Mouse (Mus musculus): ENCODE results near the gene Pfdn6. TPM values are rescaled to one million over a fixed set of nuclear protein-coding genes. Genes with fewer than 3 reads are reported as not detected.
"Not testable (repeated sequence)": the region's sequence is repeated elsewhere in the genome, so short reads cannot be mapped to it uniquely, and the experiment has no call there.

Gene Pfdn6
- total RNA-seq, 2 experiments from 2014 or later, result 149 to 226 TPM

DNA sequence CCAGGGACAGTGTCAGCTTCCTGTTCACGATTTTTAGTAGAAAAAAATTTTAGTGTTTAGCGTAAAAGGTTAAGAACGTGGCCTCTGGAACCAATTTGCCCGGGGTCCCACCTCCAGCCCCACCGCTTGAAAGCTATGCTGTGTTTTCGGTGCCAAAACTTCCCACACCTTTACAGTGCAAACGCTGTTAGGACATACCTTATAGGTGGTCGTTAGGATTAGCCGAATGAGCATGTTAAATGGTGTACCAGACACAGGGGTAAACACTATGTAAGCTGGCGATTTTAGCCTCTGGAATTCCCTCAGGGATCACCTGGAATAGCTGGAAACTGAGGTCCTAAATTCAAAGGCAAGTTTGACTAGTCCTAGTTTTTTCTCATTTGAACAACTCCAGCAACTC, 16.2 kb upstream of the Pfdn6 start:
- ATAC-seq (replicated peaks; ENCODE audit: poor library complexity, severe bottlenecking), result no peak

DNA sequence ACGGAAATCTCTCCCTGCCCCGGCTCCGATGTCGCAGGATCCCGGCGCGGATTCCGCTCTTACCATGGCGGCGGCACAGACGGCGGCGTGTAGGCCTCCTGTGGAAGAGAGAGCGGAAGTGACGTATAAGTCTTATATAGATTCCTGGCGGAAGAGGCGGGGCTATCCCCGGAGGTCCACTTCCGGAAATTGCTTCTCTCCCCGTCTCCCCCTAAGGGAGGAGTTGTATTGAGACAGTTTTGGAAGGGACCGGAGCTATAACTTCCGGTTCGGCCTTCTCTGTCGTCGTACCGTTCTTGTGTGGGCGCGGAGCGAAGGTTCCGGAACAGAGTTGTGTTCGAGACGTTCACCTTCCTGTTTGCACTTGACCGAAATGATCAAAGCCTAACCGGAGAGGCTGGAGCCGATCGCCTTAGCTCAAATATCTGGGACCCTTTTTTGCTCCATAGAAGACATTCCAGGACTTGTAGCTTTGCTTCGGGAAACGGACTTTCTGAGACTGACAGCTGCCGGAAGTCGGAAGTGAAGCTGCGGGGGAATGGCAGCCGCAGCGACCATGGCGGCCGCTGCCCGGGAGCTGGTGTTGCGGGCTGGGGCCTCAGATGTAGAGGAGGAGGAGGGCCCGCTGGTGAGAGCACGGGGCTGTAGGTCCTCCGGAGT, 15.5 kb upstream of the Pfdn6 start, which contains the start of the genes Vps52 and Rps18:
TSS of gene Vps52 (plus strand) at position 258 of the 660 bp plus-strand sequence.
TSS of gene Rps18 (minus strand) at position 447 of the 660 bp plus-strand sequence.
- ATAC-seq (replicated peaks; ENCODE audit: poor library complexity, severe bottlenecking), result peak; percentile 72

DNA sequence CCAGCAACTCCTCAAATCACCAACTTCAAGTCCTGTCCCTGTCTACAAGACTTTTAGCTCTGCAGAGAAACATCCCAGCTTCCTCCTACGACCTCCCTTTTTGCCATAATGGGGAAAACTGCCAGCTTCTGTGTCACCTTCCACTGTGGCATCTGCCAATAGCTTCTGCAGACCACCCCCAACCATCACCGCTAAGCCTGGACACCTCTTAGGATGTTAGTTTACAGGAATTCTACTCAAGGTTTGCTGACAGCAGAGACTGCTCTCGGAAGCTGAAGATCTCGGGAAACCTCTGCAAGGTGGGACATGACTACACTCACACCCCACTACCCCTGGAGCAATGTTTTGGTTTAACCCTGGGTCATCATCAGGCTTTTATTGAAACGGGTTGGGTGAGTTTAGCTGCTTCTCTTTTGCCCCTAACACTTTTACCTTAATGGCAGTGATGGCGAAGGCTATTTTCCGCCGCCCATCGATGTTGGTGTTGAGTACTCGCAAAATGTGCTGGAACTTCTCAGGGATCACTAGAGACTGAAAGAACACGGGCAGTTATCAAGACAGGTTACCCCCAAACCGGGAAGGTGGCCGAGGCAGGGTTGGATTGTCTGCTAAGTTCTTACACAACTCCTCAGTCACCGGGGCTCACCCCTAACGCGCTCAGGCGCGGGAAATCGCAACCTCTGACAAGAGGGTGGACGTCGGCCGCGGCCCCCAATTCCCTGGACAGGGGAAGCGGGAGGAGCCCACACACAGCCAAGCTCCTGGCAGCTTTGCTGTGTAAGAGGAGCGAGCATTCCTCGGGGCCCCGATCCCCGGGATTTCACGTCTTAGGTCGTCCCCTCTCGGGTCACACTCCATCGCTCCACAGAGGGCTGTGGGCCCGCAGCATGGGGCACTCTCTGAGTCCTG, 14.8 kb upstream of the Pfdn6 start:
- ATAC-seq (replicated peaks; ENCODE audit: poor library complexity, severe bottlenecking), result peak; percentile 16

DNA sequence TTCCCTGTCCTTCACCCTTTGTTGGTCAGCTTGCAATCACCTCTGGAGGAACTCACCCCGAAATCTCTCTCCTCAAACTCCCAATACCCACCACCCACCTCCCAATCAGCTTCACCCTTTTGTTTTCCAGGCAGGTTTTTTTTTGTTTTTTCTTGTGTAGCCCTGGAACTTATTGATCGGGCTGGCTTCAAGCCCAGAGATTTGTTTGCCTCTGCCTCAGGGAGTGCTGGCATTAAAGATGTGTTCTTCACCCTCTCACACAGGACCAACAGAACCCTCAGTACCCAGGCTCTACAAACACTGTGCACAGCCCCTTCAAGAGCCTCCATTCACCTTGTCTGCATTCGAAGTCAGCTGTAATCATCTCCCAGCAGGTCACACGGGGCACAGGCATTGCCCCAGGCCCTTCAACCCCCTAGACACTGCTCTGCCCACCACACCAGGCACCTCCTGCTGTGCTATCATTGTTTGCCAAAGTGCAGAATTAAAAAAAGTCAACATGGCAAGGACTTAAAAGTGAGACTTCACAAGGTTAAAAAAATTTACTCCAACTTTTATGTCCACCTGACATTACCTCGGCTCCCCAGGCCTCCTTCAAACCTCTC, 13.9 kb upstream of the Pfdn6 start:
- ATAC-seq (replicated peaks; ENCODE audit: poor library complexity, severe bottlenecking), result no peak

DNA sequence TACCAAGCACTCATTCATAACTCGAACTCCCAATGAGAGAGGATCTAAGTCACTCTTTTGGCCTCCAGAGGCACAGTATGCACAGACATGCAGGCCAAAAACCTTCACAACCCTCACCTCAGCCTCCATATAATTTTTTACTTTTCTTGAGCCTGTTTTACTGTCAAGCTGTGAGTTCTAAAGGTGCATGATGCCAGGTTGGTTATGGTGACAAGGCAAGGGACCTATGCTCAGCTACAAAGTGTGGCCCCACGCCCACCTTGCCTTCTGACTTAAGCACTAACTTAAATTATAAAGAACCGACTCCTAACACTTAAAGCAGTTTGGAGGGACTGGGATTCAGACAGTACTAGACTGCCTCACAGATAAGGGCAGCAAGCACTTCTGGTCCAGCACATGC, 13.2 kb upstream of the Pfdn6 start:
- no peak for ATAC-seq (replicated peaks; ENCODE audit: poor library complexity, severe bottlenecking)

DNA sequence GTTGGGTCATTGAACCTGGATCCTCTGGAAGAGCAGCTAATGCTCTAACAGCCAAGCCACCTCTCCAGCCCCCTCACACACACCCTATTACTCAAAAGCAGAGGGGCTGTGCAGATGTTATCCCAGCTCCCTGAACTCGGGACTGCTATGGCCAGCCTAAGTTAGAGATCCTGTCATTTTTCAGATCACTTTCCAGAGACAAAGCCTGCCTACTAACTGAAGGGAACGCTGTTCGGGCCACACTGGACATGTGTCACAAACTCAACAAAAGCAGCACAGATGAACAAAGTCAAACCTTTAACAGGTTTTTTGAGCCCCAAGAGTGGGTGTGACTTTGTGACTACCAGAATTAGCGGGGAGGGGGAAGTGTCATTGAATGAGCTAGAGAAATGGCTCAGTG, 12.7 kb upstream of the Pfdn6 start:
- no peak for ATAC-seq (replicated peaks; ENCODE audit: poor library complexity, severe bottlenecking)

DNA sequence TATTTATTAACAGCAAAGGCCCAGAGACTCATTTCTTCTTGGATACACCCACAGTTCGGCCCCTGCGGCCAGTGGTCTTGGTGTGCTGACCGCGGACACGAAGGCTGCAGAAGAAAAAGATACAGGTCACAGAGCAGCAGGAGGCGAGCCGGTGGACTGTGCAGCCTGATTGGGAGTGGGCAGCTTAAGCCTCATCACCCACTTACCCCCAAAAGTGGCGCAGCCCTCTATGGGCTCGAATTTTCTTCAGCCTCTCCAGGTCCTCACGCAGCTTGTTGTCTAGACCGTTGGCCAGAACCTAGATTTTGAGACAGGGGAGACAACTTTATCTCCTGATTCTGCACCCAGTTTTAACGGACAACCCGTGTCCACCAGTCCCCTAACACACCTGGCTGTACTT, 11.9 kb upstream of the Pfdn6 start:
- not testable (repeated sequence) for ATAC-seq (replicated peaks; ENCODE audit: poor library complexity, severe bottlenecking)

DNA sequence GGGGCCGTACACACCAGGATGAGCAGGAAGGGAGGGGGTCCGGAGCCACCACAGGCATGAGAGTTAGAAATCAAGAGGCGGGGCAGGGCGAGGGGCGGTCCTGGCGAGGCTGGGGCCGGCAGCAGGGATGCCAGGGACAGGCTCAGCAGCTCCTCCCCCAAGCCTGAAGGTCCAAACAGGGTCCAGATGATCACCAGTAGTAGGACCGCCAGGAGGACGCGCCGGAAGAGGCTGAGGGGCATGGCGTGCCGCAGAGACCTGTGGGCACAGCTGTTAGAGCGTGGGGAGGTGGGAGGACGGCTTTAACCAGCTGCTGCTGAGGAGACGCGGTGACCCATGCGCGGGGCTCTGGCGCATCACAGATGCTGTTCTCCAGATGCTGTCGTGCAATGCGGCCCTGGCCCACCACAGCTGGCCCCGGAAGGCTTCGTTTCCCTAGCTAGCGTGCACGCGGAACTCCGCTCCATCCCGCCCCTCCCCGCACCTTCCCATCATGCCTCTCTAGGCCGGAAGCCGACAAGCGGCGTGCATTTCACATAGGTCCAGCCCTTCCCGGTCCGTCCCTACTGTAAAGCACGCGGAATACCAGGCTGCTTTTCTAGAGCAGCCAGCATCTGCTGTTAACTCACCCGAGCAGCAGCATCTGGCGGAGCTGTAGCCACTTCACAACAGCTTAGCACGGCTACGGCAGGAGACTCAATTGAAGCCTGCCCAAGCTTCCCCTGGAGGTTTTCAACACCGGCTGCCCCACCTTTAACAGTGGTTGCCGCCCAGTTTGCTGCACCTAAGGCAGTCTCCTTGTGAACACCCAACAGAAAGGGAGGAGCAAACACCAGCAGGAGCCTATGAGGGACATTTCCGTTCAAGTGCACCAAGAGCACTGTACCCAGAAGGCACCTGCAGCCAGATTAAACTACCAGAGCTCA, 11.1 kb upstream of the Pfdn6 start, which contains the start of gene B3galt4:
TSS of gene B3galt4 (minus strand) at position 468 of the 926 bp plus-strand sequence.
- peak; percentile 45 for ATAC-seq (replicated peaks; ENCODE audit: poor library complexity, severe bottlenecking)

DNA sequence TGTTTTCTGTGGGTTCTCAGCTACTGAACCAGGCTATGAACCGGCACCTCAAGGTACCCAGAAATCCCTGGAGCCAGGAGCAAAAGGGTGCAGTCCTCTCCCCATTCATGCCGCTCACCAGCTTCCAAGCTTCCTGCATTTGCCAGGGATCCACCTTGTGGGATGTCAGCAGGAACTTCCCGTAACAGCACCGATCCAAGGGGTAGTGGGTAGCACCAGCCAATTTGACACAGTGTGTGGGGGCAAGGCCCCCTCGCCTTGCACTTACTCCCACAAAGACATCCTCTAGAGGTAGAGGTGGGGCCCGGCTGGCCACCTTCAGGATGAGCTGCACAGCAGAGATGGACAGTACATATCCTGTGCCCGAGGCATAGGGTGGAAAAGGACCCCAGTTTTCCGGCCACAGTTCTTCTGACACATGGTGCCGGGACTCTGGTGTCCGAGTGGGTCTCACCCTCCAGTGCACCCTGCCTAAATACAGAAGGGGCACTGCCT, 10.0 kb upstream of the Pfdn6 start:
- no peak for ATAC-seq (replicated peaks; ENCODE audit: poor library complexity, severe bottlenecking)

DNA sequence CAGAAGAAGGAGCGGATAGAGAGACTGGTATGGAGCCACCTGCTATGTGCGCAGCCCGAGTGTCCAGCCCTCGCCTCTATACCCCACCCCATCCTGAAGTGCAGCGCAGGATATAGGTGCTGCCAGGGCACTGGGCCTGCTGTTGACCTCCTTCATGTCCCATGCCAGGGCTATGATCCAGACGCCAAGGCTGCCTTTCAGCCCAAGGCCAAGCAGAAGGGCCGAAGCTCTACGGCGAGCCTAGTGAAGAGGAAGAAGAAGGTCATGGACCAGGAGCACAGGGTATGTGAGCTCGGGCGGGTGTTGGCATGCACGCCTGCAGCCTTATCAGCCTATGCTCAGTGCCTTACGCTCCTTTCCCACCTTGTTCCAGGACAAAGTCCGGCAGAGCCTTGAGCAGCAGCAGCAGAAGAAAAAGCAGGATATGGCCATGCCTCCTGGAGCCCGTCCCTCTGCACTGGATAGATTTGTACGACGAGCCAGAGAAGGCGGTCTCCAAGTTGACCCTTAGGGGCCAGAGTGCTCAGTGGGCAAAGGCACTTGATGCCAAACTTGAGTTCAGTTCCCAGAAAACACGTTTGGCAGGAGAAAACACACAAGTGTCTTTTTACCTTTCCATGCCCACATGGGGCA, 8.9 kb upstream of the Pfdn6 start:
- ATAC-seq (replicated peaks; ENCODE audit: poor library complexity, severe bottlenecking), result no peak

DNA sequence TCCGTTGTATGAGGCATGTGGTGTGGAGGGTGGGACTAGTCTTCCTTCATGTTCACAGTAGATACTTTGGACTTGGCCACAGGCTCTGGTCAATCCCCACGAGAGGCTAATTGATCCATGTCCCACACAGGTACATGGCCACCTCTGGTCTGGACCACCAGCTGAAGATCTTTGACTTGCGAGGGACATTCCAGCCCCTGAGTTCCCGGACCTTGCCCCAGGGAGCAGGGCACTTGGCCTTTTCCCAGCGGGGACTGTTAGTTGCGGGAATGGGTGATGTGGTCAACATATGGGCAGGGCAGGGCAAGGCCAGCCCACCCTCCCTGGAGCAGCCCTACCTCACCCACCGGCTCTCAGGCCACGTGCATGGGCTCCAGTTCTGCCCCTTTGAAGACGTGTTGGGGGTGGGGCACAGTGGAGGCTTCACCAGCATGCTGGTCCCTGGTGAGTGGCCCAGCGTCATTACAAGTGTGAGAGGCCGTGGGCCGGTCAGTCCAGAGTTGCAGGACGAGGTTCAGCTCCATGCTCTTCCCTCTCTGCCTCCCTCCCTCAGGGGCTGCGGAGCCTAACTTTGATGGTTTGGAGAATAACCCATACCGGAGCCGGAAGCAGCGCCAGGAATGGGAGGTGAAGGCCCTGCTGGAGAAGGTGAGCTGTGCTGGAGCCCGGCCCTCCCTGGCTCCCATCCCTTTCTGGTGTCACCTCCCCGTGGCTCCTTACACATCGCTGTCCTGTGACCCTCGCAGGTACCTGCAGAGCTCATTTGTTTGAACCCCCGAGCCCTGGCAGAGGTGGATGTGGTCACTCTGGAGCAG, 8.2 kb upstream of the Pfdn6 start:
- ATAC-seq (replicated peaks; ENCODE audit: poor library complexity, severe bottlenecking), result no peak

DNA sequence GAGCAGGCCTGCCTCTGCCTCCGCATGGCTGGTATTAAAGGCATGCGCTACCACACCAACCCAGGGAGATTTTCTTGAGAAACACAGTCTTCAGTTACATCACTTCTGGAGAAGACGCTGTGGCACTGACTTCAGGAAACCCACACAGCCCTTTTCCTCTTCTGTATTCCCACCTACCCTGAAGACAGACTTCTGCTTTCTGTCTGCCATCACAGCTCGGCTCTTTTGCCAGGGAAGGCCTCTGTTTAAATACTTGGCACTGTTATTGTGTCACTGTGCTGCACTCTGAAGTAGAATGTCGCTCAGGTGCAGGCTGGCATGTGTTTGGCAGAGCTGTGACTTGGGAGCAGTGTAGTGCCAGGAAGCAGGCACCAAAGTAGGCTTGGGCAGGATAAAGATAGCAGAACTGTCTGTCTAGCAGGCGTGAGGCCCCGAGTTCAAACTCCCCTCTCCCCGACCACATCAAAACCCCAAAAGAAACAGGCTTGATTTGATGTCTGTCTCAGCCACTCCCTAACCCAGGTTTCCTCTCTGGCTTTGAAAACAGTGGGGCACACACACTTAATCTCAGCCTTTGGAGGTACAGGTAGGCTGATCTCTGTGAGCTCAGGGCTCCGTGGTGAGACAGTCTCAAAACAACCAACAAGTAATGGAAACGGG, 7.4 kb upstream of the Pfdn6 start:
- peak; percentile 70 for ATAC-seq (replicated peaks; ENCODE audit: poor library complexity, severe bottlenecking)

DNA sequence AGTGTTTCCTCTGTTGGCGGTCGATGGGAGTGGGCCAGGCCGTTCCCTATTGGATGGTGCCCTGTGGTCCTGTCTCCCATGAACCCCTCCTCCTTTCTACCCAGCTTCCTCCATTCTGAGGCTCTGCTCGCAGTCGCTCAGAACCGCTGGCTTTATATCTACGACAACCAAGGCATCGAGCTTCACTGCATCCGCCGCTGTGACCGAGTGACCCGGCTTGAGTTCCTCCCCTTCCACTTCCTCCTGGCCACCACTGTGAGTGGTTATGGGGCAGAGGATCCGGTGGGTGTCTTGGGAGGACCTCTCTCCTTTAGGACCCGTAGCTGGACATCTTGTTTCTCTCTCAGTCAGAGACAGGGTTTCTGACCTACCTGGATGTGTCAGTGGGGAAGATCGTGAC, 3.3 kb upstream of the Pfdn6 start:
- no peak for ATAC-seq (replicated peaks; ENCODE audit: poor library complexity, severe bottlenecking)

DNA sequence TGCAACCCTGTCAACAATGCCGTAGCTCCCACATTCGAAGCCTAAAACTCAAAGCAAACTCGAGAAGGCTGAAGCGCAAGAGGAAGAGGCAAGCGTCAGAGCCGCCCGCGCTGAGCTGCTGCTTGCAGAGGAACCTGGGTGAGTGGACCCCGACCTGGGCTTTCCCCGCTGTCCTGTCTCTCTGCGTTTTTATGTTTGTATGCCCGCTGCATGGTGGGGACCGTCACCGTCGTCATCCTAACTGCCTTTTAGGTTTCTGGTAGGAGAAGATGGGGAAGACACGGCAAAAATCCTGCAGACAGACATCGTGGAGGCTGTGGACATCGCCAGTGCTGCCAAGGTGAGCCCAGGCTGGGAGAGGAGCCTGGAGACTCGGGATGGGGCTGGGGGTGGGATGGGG, 1.2 kb upstream of the Pfdn6 start:
- no peak for ATAC-seq (replicated peaks; ENCODE audit: poor library complexity, severe bottlenecking)

DNA sequence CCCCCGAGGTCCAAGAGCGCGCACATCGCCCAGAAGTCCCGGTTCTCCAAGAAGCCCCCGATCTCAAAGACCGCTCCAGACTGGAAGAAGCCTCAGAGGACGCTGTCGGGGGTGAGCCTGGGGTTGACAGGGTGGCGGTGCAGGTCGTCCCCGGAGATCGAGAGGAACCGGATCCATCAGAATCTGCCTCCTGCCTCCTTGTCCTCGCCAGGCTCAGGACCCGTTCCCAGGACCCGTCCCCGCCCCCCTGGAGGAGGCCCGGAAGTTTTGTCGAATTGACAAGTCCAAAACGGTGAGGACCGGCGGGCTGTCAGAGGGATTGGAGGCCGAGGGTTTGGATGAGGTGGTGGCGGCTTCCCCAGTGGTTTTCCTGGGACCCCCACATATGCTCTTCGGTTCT, 838 bp upstream of the Pfdn6 start:
- peak; percentile 28 for ATAC-seq (replicated peaks; ENCODE audit: poor library complexity, severe bottlenecking)

DNA sequence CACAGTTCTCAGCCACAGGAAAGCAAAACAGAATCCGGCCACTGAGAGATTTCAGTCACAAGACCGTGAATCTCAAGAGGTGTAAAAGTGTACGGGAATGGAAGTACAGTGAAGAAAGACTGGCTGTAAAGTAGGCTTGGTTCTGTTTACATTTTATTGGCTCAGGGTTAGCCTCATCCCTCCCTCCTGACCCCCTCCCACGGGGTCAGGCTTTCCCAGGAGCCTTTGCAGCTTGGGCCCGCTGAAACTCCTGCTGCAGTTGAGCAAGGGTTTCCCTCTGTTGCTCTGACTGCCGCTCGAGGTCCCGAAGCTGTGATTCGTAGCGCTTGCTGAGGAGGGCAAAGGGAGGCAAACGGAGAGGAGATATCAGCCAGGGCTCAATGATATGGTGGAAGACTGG, 1.4 kb downstream of the Pfdn6 start:
- no peak for ATAC-seq (replicated peaks; ENCODE audit: poor library complexity, severe bottlenecking)

DNA sequence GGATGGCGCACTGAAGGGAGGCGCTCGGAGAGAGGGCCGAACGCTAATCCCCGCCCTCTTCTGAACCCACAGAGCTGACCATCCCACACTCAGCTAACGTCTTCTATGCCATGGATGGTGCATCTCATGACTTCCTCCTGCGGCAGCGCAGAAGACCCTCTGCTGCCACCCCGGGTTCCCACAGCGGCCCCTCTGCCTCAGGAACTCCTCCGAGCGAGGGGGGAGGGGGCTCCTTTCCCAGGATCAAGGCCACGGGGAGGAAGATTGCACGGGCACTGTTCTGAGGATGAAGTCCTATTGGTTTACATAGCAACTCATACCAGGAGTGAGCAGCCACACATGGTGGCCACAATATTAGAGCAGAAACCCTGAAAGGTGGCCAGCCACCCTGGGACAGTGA, 3.1 kb downstream of the Pfdn6 start:
- no peak for ATAC-seq (replicated peaks; ENCODE audit: poor library complexity, severe bottlenecking)

DNA sequence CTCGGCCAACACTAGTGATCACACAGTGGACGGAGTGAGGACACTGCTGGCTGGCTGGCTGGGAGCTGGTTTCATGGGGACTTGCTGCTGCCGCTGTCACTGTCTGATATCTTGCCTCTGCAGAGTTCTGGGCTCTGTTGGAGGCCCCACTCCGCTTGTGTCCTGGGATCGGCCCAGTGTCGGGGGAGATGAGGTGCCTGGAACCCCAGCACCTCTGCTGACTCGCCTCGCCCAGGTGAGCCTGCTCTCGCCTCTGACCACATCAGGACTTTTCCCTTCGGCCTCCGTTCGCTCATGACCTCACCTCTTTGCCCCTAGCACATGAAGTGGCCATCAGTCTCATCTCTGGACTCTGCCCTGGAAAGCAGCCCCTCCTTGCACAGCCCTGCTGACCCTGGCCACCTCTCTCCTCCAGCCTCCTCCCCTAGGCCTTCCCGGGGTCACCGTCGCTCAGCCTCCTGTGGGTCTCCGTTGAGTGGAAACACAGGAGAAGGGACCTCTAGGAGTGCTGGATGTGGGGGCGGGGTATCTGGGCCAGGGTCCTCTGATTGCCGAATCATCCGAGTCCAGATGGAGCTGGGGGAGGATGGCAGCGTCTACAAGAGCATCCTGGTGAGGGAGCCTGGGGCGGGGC, 4.6 kb downstream of the Pfdn6 start:
- no peak for ATAC-seq (replicated peaks; ENCODE audit: poor library complexity, severe bottlenecking)
